Mouse (Mus musculus) kidney, adult 2 months (tissue): Measurements from ENCODE around the gene Tbc1d24.
"Not testable (repeated sequence)": the region's sequence is repeated elsewhere in the genome, so short reads cannot be mapped to it uniquely, and the experiment has no call there.

ENCODE experiments used
- CTCF ChIP-seq: fragments of 200-500 bp; conservative IDR thresholded peaks from 2 replicates; pipeline ENCODE4 v1.5.1; 2011; ENCODE audit warnings: low read depth, mild to moderate bottlenecking, control low read depth, low read length, moderate library complexity, mixed read lengths; ENCODE audit not compliant: insufficient read depth, insufficient read length
- POLR2A ChIP-seq: fragments of 200-500 bp; IDR thresholded peaks from one replicate; pipeline ENCODE4 v1.6.1; 2011; ENCODE audit warnings: low read depth, low read length, control low read depth

- TF ChIP-seq CTCF, POLR2A: not testable (repeated sequence)
These were observed 72.4 kb downstream of the Tbc1d24 start for GRCm38 (mm10) chr17:24132919-24133318.
